Mouse (Mus musculus): ENCODE measurements around the gene Tmem231.
A peak's percentile ranks its signal among the peaks of the same experiment; 100 is the strongest.

The Tmem231 gene

GRCm38 (mm10) chr8:111909621-111910450 is 23.8 kb downstream of the Tmem231 start, which contains the start of gene Chst5:
Chst5 (minus strand) TSS chr8:111910447.
- DNase-seq (ENCODE audit: low spot score in 2 of 2) = no peak

- DNase-seq (ENCODE audit: low spot score in 2 of 2) = no peak
Measured at GRCm38 (mm10) chr8:111905500-111906121, 28.1 kb downstream of the Tmem231 start.

GRCm38 (mm10) chr8:111902080-111902479 is 31.6 kb downstream of the Tmem231 start:
- no peak for DNase-seq (ENCODE audit: low spot score in 2 of 2)

GRCm38 (mm10) chr8:111898586-111898985 is 35.1 kb downstream of the Tmem231 start:
- no peak for DNase-seq (ENCODE audit: low spot score in 2 of 2)

GRCm38 (mm10) chr8:111894955-111895354 is 38.7 kb downstream of the Tmem231 start:
- no peak for DNase-seq (ENCODE audit: low spot score in 2 of 2)

GRCm38 (mm10) chr8:111892615-111893014 is 41.1 kb downstream of the Tmem231 start:
- no peak for DNase-seq (ENCODE audit: low spot score in 2 of 2)

GRCm38 (mm10) chr8:111891983-111892382 is 41.7 kb downstream of the Tmem231 start:
- DNase-seq (ENCODE audit: low spot score in 2 of 2) = no peak

- DNase-seq (ENCODE audit: low spot score in 2 of 2) = no peak
Measured at GRCm38 (mm10) chr8:111890911-111891303, 42.8 kb downstream of the Tmem231 start.

- DNase-seq (ENCODE audit: low spot score in 2 of 2) = no peak
Measured at GRCm38 (mm10) chr8:111889931-111890910, 43.5 kb downstream of the Tmem231 start.

- DNase-seq (ENCODE audit: low spot score in 2 of 2) = no peak
Measured at GRCm38 (mm10) chr8:111888091-111888650, 45.5 kb downstream of the Tmem231 start.

GRCm38 (mm10) chr8:111887479-111887878 is 46.2 kb downstream of the Tmem231 start:
- no peak for DNase-seq (ENCODE audit: low spot score in 2 of 2)

- no peak for DNase-seq (ENCODE audit: low spot score in 2 of 2)
Measured at GRCm38 (mm10) chr8:111883615-111884014, 50.1 kb downstream of the Tmem231 start.

- no peak for DNase-seq (ENCODE audit: low spot score in 2 of 2)
Measured at GRCm38 (mm10) chr8:111881591-111881990, 52.1 kb downstream of the Tmem231 start.

- DNase-seq (ENCODE audit: low spot score in 2 of 2) = no peak
Measured at GRCm38 (mm10) chr8:111877711-111878110, 56.0 kb downstream of the Tmem231 start.

GRCm38 (mm10) chr8:111876355-111876948 is 57.2 kb downstream of the Tmem231 start, which contains the start of gene Tmem170:
Tmem170 (minus strand) TSS chr8:111876750.
- peak; percentile 98 for DNase-seq (ENCODE audit: low spot score in 2 of 2)

- DNase-seq (ENCODE audit: low spot score in 2 of 2) = no peak
Measured at GRCm38 (mm10) chr8:111875758-111876157, 57.9 kb downstream of the Tmem231 start.

- no peak for DNase-seq (ENCODE audit: low spot score in 2 of 2)
Measured at GRCm38 (mm10) chr8:111871278-111871677, 62.4 kb downstream of the Tmem231 start.

- DNase-seq (ENCODE audit: low spot score in 2 of 2) = no peak
Measured at GRCm38 (mm10) chr8:111870379-111870778, 63.3 kb downstream of the Tmem231 start.

- DNase-seq (ENCODE audit: low spot score in 2 of 2) = no peak
Measured at GRCm38 (mm10) chr8:111868664-111869063, 65.0 kb downstream of the Tmem231 start.

GRCm38 (mm10) chr8:111865857-111866256 is 67.8 kb downstream of the Tmem231 start:
- DNase-seq (ENCODE audit: low spot score in 2 of 2) = no peak
